Comparison of ENCODE assay signal across 8 mouse cellular contexts in the genomic region with DNA sequence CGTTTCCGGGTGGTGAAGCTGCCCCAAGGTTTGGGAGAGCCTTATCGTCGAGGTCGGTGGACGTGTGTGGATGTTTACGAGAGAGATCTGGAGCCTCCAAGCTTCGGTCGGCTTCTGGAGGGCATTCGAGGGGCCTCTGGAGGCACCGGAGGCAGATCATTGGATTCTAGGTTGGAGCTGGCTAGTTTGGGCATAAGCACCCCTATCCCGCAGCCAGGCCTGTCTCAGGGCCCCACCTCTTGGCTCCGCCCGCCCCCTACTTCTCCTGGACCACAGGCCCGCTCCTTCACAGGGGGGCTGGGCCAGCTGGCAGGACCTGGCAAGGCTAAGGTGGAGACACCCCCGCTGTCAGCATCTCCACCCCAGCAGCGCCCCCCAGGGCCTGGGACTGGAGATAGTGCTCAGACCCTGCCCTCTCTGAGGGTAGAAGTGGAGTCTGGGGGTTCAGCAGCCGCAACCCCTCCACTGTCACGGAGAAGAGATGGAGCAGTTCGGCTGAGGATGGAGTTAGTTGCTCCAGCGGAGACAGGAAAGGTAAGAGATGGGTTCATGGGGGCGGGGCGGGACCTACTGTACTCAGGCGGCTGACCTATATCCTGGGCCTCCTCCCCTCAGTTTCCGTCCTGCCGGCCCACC. TPM values are rescaled to one million over a fixed set of nuclear protein-coding genes. Genes with fewer than 3 reads are reported as not detected.
DNase-seq lines count a peak whose midpoint lies in the region; ATAC-seq and TF ChIP-seq lines count a peak whose summit lies in the region.

No protein-coding gene starts in this region.

- peaks cover 16% of the 10 kb centered on the region for H3K79me3 ChIP-seq in C2C12 (ENCODE audit: low read depth)

- peak overlapping the region; percentile 93 for H3K27ac ChIP-seq in embryonic facial prominence, embryonic 10.5 days (replicated peaks)
- H3K27ac ChIP-seq in heart, postnatal 0 days (ENCODE audit: low read depth), result peak overlapping the region; percentile 99
- peak overlapping the region; percentile 40; the same call in 1 of the 2 replicates for H3K27ac ChIP-seq in limb, embryonic 11.5 days (replicated peaks; ENCODE audit: low read depth, low read length)
- H3K27ac ChIP-seq in midbrain, embryonic 11.5 days (ENCODE audit: low read depth, low read length), result no peak overlapping the region

- peak; percentile 50 for DNase-seq in T-cell, adult 2 months (ENCODE audit: low spot score)
- DNase-seq in embryonic facial prominence, embryonic 10.5 days (ENCODE audit: low spot score), result peak; percentile 37
- peak; percentile 40 for DNase-seq in heart, postnatal 0 days (ENCODE audit: low spot score)
- DNase-seq in limb, embryonic 11.5 days (ENCODE audit: low spot score), result peak; percentile 44
- peak; percentile 90 for DNase-seq in midbrain, embryonic 11.5 days (ENCODE audit: low spot score, missing footprints)
- peak; percentile 78 to 84 for DNase-seq in thymus, adult 18-20 months
- DNase-seq in layer of hippocampus, adult 11-12 months (ENCODE audit: low spot score), result no peak

- H3K9me3 ChIP-seq in embryonic facial prominence, embryonic 10.5 days, result no peaks in the 10 kb centered on the region
- H3K9me3 ChIP-seq in heart, postnatal 0 days (replicated peaks; ENCODE audit: control insufficient read depth, low read length), result no peaks in the 10 kb centered on the region
- no peaks in the 10 kb centered on the region for H3K9me3 ChIP-seq in limb, embryonic 11.5 days (ENCODE audit: control insufficient read depth, low read length)
- H3K9me3 ChIP-seq in midbrain, embryonic 11.5 days (ENCODE audit: control insufficient read depth, low read length), result no peaks in the 10 kb centered on the region

- H3ac ChIP-seq in C2C12 (ENCODE audit: control insufficient read depth, insufficient read length, low read depth), result peak overlapping the region; percentile 61

- no peak for TF ChIP-seq CTCF in C2C12 (IDR thresholded peaks at IDR 0.05; ENCODE audit: control insufficient read depth, insufficient read depth, insufficient read length)
- peak; percentile 17; the same call in 1 of the 2 replicates for TF ChIP-seq CTCF in heart, postnatal 0 days (IDR thresholded peaks at IDR 0.05; ENCODE audit: low read depth)

- peaks cover 40% of the 10 kb centered on the region for H3K4me1 ChIP-seq in embryonic facial prominence, embryonic 10.5 days
- peaks cover 35% of the 10 kb centered on the region for H3K4me1 ChIP-seq in heart, postnatal 0 days (ENCODE audit: control insufficient read depth, insufficient read depth)
- H3K4me1 ChIP-seq in limb, embryonic 11.5 days (ENCODE audit: control insufficient read depth, insufficient read depth, low read length), result peaks cover 24% of the 10 kb centered on the region
- peaks cover 27% of the 10 kb centered on the region for H3K4me1 ChIP-seq in midbrain, embryonic 11.5 days (ENCODE audit: control insufficient read depth, insufficient read depth, low read length)

- H3K9ac ChIP-seq in heart, postnatal 0 days (replicated peaks; ENCODE audit: low read depth, low read length), result peak overlapping the region; percentile 92
- H3K9ac ChIP-seq in limb, embryonic 11.5 days (ENCODE audit: low read length), result peak overlapping the region; percentile 72
- H3K9ac ChIP-seq in midbrain, embryonic 11.5 days (ENCODE audit: low read length), result peak overlapping the region; percentile 81

- H3K4me2 ChIP-seq in heart, postnatal 0 days (ENCODE audit: low read depth, low read length), result peak overlapping the region; percentile 100
- H3K4me2 ChIP-seq in limb, embryonic 11.5 days (ENCODE audit: low read depth, severe bottlenecking), result peak overlapping the region; percentile 98
- peak overlapping the region; percentile 97 for H3K4me2 ChIP-seq in midbrain, embryonic 11.5 days

- TF ChIP-seq EP300 in heart, postnatal 0 days (IDR thresholded peaks at IDR 0.05; ENCODE audit: low read depth), result no peak

- H3K27me3 ChIP-seq in C2C12 (ENCODE audit: control insufficient read depth, insufficient read depth, insufficient read length), result no peaks in the 10 kb centered on the region
- no peaks in the 10 kb centered on the region for H3K27me3 ChIP-seq in embryonic facial prominence, embryonic 10.5 days (replicated peaks; ENCODE audit: low read depth, poor library complexity, severe bottlenecking)
- no peaks in the 10 kb centered on the region for H3K27me3 ChIP-seq in heart, postnatal 0 days (ENCODE audit: control insufficient read depth, insufficient read depth, low read length)
- no peaks in the 10 kb centered on the region for H3K27me3 ChIP-seq in limb, embryonic 11.5 days (ENCODE audit: control insufficient read depth, insufficient read depth, low read length)
- no peaks in the 10 kb centered on the region for H3K27me3 ChIP-seq in midbrain, embryonic 11.5 days (ENCODE audit: control insufficient read depth, insufficient read depth, low read length)

- ATAC-seq in heart, postnatal 0 days (ENCODE audit: insufficient read depth, low read depth), result peak; percentile 4; the same call in 1 of the 2 replicates
- no peak for ATAC-seq in limb, embryonic 11.5 days (ENCODE audit: insufficient number of reproducible peaks, low FRiP score, low TSS enrichment, low read depth)
- peak; percentile 19; the same call in 1 of the 2 replicates for ATAC-seq in midbrain, embryonic 11.5 days (ENCODE audit: low FRiP score)

- peak overlapping the region; percentile 67 for H3K4me3 ChIP-seq in C2C12 (ENCODE audit: insufficient read depth, poor library complexity, severe bottlenecking)
- peak overlapping the region; percentile 88 for H3K4me3 ChIP-seq in embryonic facial prominence, embryonic 10.5 days
- H3K4me3 ChIP-seq in heart, postnatal 0 days (ENCODE audit: low read depth, low read length), result peak overlapping the region; percentile 71
- H3K4me3 ChIP-seq in limb, embryonic 11.5 days (ENCODE audit: low read depth, low read length), result peak overlapping the region; percentile 66
- H3K4me3 ChIP-seq in midbrain, embryonic 11.5 days (ENCODE audit: low read depth, low read length), result peak overlapping the region; percentile 66

- peaks cover 37% of the 10 kb centered on the region for H3K79me2 ChIP-seq in C2C12 (ENCODE audit: control insufficient read depth, insufficient read depth)

- 5% methylated on average over 26 of the region's 26 CpGs for WGBS in embryonic facial prominence, embryonic 10.5 days
- WGBS in heart, postnatal 0 days, result 1% methylated on average over 26 of the region's 26 CpGs
- WGBS in limb, embryonic 11.5 days, result 4% methylated on average over 26 of the region's 26 CpGs
- 7% methylated on average over 26 of the region's 26 CpGs for WGBS in midbrain, embryonic 11.5 days

- H3K36me3 ChIP-seq in C2C12 (ENCODE audit: control insufficient read depth, insufficient read depth), result peaks cover 14% of the 10 kb centered on the region
- H3K36me3 ChIP-seq in embryonic facial prominence, embryonic 10.5 days (replicated peaks), result peaks cover 31% of the 10 kb centered on the region
- peaks cover 15% of the 10 kb centered on the region for H3K36me3 ChIP-seq in heart, postnatal 0 days (replicated peaks; ENCODE audit: control insufficient read depth, insufficient read depth, low read length)
- peaks cover 6% of the 10 kb centered on the region; the same call in 1 of the 2 replicates for H3K36me3 ChIP-seq in limb, embryonic 11.5 days (ENCODE audit: control insufficient read depth, insufficient read depth, low read length)
- H3K36me3 ChIP-seq in midbrain, embryonic 11.5 days (ENCODE audit: control insufficient read depth, insufficient read depth, low read length), result peaks cover 2% of the 10 kb centered on the region; the same call in 1 of the 2 replicates

RNA-seq across cellular contexts. Expression of a gene that starts 1.9 kb away (rescaled TPM):
- 32.4 TPM for polyA plus RNA-seq in C2C12 (2012; fragmentation: generic; extraction: Trizol)
- polyA plus RNA-seq in embryonic facial prominence, embryonic 10.5 days (2016; fragmentation: Nextera tagmentation; extraction: Ambion mirVana), result 89.8 and 94.3 TPM in 2 replicates
- 167 and 192 TPM in 2 replicates for total RNA-seq in heart, postnatal 0 days (2014; rRNA removed; ENCODE audit: low replicate concordance)
- polyA plus RNA-seq in heart, postnatal 0 days (2015; fragmentation: Nextera tagmentation; extraction: Ambion mirVana), result 221 and 232 TPM in 2 replicates
- polyA plus RNA-seq in limb, embryonic 11.5 days (2014; fragmentation: Nextera tagmentation; extraction: Ambion mirVana), result 96.0 and 101 TPM in 2 replicates
- 47.0 and 62.9 TPM in 2 replicates for polyA plus RNA-seq in midbrain, embryonic 11.5 days (2014; fragmentation: Nextera tagmentation; extraction: Ambion mirVana)

RNA-seq across cellular contexts. Expression of a gene that starts 6.0 kb away (rescaled TPM):
- polyA plus RNA-seq in C2C12 (2012; fragmentation: generic; extraction: Trizol), result 3.6 TPM
- polyA plus RNA-seq in embryonic facial prominence, embryonic 10.5 days (2016; fragmentation: Nextera tagmentation; extraction: Ambion mirVana), result 3.0 and 3.6 TPM in 2 replicates
- total RNA-seq in heart, postnatal 0 days (2014; rRNA removed; ENCODE audit: low replicate concordance), result 1.3 and 5.8 TPM in 2 replicates
- 0.56 and 0.65 TPM in 2 replicates for polyA plus RNA-seq in heart, postnatal 0 days (2015; fragmentation: Nextera tagmentation; extraction: Ambion mirVana)
- 1.2 and 1.8 TPM in 2 replicates for polyA plus RNA-seq in limb, embryonic 11.5 days (2014; fragmentation: Nextera tagmentation; extraction: Ambion mirVana)
- polyA plus RNA-seq in midbrain, embryonic 11.5 days (2014; fragmentation: Nextera tagmentation; extraction: Ambion mirVana), result 4.8 TPM in 2 replicates

RNA-seq across cellular contexts. Expression of a gene that starts 31.2 kb away (rescaled TPM):
- polyA plus RNA-seq in C2C12 (2012; fragmentation: generic; extraction: Trizol), result 42.7 TPM
- polyA plus RNA-seq in embryonic facial prominence, embryonic 10.5 days (2016; fragmentation: Nextera tagmentation; extraction: Ambion mirVana), result 47.9 and 49.1 TPM in 2 replicates
- 24.0 and 24.5 TPM in 2 replicates for total RNA-seq in heart, postnatal 0 days (2014; rRNA removed; ENCODE audit: low replicate concordance)
- 10.4 and 15.4 TPM in 2 replicates for polyA plus RNA-seq in heart, postnatal 0 days (2015; fragmentation: Nextera tagmentation; extraction: Ambion mirVana)
- polyA plus RNA-seq in limb, embryonic 11.5 days (2014; fragmentation: Nextera tagmentation; extraction: Ambion mirVana), result 61.4 and 62.0 TPM in 2 replicates
- 73.3 and 83.1 TPM in 2 replicates for polyA plus RNA-seq in midbrain, embryonic 11.5 days (2014; fragmentation: Nextera tagmentation; extraction: Ambion mirVana)

RNA-seq across cellular contexts. Expression of a gene that starts 40.0 kb away (rescaled TPM):
- polyA plus RNA-seq in C2C12 (2012; fragmentation: generic; extraction: Trizol), result 44.6 TPM
- 9.1 and 11.5 TPM in 2 replicates for polyA plus RNA-seq in embryonic facial prominence, embryonic 10.5 days (2016; fragmentation: Nextera tagmentation; extraction: Ambion mirVana)
- total RNA-seq in heart, postnatal 0 days (2014; rRNA removed; ENCODE audit: low replicate concordance), result 18.0 and 19.6 TPM in 2 replicates
- polyA plus RNA-seq in heart, postnatal 0 days (2015; fragmentation: Nextera tagmentation; extraction: Ambion mirVana), result 5.0 and 5.4 TPM in 2 replicates
- polyA plus RNA-seq in limb, embryonic 11.5 days (2014; fragmentation: Nextera tagmentation; extraction: Ambion mirVana), result 12.0 and 12.2 TPM in 2 replicates
- 11.4 and 11.5 TPM in 2 replicates for polyA plus RNA-seq in midbrain, embryonic 11.5 days (2014; fragmentation: Nextera tagmentation; extraction: Ambion mirVana)

RNA-seq across cellular contexts. Expression of a gene that starts 40.2 kb away (rescaled TPM):
- 0.73 TPM for polyA plus RNA-seq in C2C12 (2012; fragmentation: generic; extraction: Trizol)
- polyA plus RNA-seq in embryonic facial prominence, embryonic 10.5 days (2016; fragmentation: Nextera tagmentation; extraction: Ambion mirVana), result 14.5 and 17.5 TPM in 2 replicates
- total RNA-seq in heart, postnatal 0 days (2014; rRNA removed; ENCODE audit: low replicate concordance), result 1.4 and 8.7 TPM in 2 replicates
- 2.2 and 3.6 TPM in 2 replicates for polyA plus RNA-seq in heart, postnatal 0 days (2015; fragmentation: Nextera tagmentation; extraction: Ambion mirVana)
- polyA plus RNA-seq in limb, embryonic 11.5 days (2014; fragmentation: Nextera tagmentation; extraction: Ambion mirVana), result 19.6 and 20.1 TPM in 2 replicates
- polyA plus RNA-seq in midbrain, embryonic 11.5 days (2014; fragmentation: Nextera tagmentation; extraction: Ambion mirVana), result 11.4 and 14.8 TPM in 2 replicates
